Mouse (Mus musculus): ENCODE measurements around the gene Fam118a.
"Not testable (repeated sequence)": the region's sequence is repeated elsewhere in the genome, so short reads cannot be mapped to it uniquely, and the experiment has no call there.

Gene Fam118a

DNA sequence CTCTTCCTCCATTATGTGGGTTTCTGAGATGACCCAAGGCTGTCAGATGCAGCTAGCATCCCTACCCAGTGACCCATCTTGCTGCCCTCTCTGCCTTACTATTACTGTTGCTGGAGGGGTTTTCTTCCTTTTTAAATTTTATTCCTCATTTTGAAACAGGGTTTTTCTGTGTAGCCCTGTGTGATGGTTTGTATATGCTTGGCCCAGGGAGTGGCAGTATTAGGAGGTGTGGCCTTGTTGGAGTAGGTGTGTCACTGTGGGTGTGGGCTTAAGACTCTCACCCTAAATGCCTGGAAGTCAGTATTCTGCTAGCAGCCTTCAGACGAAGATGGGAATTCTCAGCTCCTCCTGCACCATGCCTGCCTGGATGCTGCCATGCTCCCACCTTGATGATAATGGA lies at the start of gene Fam118a:
Gene Fam118a (plus strand): TSS at position 301 of the 400 bp plus-strand sequence.
- not testable (repeated sequence) for DNase-seq

DNA sequence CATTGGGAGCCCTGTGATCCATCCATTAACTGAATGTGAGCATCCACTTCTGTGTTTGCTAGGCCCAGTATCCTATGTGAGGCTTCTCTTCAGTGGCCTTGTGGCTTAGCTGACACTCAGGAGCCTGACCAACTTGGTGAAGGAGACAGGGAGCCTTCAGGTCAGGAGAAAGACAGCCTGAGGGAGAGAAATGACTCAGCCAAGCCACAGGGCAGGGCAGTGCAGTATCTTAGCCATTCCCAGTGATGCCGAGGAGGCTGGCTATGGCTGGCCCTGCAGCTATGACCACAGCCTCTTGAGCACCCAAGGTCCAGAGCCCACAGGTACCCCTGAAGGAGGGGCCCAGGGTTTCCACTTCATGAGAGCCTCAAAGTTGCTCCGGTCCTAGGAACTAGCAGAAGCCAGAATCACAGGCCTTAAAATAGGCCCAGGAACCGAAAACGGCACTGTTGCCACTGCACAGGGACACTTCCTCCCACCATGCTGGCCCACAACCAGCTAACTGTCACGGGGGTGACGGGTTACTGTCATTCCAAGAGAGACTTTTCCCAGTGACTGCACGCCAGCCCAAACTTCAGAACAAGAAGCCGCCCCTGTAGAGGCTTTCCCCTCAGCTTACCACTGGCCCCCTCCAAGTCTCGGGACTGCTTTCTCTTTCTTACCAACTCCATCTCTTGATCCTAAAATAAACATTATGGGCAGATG lies 47.0 kb upstream of the Fam118a start:
- no peak for DNase-seq

DNA sequence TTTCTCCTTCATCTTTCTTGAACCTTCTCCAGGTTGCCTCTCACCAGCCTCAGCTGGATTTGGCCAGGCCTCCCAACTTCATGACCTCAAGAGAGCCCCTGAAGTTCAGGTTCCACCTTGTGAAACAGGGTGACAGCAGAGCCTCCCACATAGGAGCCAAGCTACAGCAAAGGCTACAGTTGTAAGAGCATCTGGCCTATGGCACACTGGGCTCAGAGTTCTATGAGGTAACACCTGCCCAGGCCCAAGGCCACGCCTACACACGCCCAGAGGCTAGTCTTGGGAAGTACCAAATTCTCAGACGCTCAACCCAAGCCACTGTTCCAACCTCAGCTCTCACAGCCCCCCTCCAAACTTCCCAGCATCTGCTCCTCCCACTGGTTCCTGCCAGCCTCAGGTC lies 45.9 kb upstream of the Fam118a start:
- no peak for DNase-seq

DNA sequence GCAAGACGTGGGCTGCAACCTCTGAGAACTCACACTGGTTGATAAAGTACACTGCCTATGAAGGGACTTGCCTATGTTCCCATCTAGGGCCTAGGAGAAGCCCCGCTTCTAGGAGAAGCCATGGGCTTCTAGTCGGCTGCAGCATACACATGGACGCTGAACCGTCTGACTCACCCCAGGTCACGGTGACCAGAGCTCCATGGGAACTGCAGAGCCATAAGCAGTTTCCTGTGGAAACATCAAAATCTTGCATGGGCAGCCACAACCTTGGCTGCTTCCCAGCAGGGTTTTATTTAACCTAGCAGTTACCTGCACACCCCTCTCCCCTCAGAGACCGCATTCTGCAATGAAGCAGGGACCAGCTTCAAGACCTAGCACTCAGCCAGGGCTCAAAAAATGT lies 45.0 kb upstream of the Fam118a start:
- DNase-seq = no peak

DNA sequence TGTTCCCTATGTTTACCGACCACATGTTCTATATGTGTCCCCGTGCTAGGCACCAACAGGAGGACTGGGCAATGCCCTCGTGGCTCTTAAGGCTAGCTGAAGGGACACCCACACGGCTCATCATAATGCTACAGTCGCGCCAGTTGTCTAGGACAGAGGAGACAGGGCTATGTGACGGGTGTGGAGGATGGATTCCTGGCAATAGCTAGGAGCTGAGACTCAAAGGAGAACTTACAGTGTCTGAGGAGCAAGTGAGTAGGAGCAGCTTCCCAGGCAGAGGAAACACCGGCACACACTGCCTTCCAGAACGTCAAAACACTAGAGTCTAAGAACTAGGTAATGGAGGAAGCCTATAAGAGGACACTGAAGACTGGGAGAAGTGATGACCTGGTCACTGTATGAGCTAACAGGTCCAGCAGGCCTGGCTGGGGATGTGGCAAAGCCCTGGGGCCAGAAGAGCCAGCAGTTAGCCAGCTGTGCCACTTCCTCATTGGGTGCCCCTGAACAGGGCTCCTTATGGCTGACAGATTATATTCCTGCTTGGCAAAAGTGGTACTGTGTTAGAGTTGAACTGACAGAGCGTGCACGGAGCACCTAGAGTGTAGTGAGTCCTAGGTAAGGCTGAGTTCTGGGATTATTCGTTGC lies 43.1 kb upstream of the Fam118a start:
- DNase-seq = no peak

DNA sequence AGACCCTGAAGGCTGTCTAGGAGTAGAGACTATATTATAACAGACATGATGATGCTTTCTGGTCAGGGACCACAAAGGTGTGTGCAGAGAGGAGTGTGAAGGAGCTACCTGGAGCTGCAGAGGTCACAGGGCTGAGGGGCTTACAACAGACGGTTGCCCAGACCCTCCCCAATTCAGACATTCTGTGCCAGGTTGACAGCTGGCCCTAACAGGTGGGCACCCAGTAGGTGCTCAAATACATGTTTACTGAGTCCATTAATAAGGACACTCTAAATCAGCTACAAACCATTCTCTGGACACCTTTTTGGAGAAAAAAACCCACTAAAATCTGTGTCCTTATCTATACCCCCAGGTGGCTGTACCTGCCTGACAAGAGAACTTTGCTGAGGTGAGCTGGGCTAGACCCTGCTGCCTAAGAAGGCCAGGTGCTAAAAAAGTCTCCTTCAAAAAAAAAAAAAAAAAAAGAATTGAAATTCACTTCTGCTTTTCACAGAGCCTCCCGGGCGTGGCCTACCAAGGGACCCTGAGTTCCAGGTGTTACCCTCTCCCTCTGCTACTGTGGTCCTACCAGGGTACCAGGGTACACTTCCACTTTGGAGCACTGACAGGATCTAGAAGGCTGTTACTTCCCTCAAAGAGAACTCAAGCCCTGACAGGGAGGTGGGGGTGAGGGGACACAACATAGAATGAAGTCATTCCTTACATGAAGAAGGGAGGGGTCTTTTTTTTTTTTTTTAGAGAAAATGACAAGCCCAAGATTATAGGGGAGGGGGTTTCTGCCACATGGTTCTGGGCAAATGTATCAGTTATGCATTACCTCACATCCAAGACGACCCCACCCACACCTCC lies 42.4 kb upstream of the Fam118a start:
- DNase-seq = no peak

DNA sequence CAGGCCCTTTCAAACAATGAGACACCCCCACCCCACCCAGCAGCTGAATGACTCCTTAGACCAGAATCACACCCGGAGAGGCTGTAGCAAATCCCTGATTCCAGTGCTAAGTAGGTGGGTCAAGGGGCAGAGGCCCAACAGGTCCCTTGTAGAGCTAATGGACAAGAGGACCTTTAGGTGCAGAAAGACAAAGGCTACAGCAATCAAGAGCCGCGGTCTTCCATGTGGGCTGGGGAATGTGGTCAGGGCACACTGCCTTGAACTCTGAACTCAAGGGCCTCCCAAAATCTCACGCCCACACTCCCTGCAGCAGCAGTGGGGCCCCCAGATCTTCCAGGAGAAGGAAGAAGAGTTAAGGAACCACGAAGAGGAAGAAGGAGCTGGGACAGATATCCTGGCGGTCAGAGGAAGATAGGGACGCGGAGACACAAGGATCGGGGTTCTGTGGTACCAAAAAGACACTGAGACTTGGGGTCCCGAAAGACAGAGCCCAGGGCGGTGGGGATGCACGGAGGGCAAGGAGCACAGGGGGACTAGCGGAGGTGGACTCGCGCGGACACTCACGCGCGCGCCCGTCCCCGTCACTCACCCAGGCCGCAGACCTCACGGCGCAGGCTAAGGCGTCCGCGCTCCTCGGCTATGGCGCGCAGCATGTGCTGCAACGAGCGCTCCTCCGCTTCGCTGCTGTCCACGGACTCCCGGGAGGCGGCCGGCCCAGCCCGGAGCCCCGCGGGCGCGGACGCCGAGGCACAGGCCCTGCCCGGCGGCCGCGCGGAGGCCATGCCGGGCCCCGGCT lies 41.5 kb upstream of the Fam118a start:
- no peak for DNase-seq

DNA sequence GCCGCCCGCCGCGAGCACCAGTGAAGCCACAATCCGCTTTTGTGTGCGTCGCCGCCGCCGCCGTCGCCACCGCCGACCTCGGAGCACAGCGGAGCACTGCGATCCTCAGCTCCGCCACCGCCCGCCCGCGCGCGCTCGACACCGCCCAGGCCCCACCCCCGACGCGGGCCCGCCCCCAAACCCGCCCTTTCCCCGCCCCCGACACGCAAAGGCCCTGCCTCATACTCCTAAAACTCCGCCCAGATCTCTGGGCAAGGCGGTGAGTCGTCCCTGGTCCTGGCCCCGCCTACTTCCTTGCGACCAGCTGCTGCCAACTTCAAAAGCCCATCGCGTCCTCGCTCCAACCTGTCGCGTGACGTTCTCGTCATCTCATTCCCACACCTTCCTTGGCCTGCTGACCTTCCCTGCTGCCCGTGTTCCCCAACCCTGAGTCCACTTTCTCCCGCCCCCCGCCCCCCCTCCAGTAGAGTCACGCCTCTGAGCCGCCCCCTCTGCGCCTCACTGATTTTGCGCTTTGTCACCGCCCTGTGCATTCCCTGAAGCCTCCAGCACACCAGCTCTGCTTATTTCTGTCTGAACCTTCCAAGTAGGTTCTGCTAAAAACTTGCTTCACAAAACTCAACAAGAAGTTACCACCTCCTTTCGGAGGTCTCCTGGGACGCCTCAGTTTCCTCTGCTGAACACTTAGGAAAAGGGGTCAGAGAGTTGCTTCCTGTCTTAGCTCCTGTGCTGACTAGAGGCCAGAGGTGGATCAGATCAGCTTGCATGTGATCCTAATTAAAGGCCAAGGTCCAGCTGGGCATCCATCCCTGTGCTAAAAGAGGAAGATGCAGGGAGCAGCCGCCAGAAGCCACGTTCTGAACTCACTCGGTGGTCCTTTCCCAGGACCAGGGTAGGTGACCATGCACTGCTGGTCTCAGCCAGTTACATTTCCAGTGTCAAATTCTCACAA lies 40.6 kb upstream of the Fam118a start, which contains the start of gene 5031439G07Rik:
Gene 5031439G07Rik (minus strand): TSS at position 678 of the 952 bp plus-strand sequence.
- DNase-seq = peak; percentile 89 to 94

DNA sequence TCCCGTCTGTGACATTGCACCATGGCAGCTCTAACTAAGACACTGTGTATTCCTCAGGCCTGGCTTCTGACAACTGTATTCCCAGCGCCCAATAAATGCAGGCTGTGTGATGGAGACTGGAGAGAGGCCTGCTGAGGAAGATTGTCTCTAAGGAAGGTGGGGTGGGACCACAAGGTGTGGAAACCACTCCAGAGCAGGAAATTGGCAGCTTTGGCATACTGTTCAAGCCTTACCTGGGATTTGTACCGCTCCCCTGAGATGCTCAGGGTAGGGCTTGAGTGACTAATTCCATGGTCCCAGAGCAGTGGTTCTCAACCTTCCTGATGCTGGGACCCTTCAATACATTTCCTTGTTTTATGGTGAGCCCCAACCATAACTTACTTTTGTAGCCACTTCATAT lies 39.6 kb upstream of the Fam118a start:
- DNase-seq = no peak

DNA sequence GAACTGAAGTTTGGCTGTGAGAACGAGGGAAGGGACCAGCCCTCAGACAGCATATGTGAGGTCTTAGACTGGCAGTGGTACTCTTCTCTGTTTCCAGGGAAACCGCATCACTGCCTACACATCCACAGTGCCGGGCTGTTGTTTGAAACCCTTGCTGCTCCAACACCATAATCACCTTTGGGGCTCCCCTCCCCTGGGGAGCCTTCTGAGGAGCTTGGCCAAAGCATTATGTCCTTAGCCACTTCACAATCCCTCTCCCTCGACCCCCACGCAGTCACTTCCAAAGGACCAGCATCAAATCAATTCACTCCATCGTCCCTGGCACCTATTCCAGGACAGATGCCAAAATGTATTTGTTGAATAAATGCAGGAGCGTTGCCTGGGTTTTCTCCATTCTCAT lies 39.0 kb upstream of the Fam118a start:
- DNase-seq = no peak

DNA sequence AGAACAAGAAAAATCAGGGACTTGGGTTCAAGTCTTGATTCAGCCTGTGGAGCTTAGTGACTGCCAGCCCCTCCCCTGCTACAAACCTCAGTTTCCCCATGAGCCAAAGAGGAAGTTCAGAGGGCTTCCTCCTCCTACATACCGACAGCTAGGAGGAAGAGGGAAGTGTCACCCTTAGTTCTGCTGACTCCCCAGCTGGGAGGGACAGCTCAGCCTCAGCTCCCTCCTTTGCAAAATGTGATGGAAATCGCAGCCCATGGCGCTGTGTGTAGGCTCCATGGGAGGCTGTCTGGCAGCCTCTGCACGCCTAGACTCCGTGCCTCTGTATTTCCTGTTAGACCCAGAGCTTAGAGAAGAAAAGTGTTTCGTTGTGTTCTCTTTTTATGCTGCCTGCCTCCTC lies 34.2 kb upstream of the Fam118a start:
- DNase-seq = no peak

DNA sequence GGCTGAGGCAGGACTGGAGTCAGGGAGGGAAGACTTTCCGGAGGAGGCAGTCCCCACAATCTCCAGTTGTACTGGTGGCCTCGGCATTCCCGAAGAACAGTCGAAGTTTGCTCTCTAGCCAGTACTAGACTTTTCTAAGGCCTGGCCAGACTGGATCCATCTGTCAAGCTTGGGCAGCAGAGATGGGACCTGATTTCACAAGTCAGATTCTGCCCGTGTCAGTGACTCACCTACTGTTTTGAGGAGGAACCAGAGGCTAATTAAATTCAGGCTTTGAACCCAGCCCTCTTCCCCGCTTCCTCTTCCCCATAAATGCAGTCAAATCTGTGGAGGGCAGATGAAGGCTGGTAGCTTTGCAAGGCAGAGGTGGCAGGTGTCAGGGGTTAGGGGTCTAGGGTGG lies 33.7 kb upstream of the Fam118a start:
- DNase-seq = no peak

DNA sequence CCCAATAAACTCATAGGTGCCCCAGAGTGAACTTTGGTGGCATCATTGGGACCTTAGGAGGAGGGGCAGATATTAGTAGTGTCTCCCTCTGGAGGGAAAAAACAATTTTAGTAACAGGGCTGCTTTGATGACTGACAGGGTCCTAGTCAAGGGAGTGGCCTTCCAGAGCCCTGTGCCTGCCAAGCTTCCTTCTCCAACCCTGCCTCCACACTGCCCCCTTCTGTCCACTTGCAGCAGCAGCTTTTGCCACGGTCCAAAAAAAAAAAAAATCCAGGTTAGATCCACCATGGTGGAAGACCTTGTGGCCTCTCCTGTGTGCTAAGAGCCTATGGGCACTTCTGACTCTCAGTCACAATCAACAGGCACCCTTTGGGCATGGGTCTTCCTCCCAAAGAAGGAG lies 32.8 kb upstream of the Fam118a start:
- peak; percentile 46 to 52 for DNase-seq

DNA sequence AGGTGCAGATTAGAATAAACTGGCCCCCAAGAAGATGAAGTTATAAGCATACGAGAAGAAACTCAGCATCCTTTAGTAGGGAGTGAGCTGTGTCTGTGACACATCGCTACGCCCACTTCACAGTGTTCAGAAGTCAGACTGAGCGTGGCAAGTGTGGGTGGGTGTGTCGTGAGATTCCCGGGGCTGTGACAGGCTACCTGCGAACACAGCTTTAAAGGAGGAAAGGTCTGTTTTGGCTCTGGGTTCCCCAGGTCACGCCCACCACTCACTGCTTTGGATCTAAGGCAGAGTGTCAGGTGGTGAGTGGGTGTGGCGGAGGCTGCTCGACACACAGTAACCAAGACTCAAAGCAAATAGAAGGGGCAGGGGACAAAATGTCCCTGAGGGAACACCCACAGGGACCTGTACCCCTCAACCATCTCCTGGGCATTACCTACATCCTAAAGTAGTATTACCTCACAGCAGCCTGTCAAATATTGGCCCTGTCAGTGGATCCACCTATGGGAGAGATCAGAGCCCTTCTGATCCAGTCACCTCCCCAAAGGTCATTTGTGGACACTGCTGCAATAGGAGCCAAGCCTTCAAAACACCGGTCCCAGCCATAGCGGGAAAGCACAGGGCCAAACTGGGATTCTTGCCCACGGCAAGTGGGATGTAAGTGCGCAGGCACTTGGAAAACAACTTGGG lies 30.8 kb upstream of the Fam118a start:
- no peak for DNase-seq

DNA sequence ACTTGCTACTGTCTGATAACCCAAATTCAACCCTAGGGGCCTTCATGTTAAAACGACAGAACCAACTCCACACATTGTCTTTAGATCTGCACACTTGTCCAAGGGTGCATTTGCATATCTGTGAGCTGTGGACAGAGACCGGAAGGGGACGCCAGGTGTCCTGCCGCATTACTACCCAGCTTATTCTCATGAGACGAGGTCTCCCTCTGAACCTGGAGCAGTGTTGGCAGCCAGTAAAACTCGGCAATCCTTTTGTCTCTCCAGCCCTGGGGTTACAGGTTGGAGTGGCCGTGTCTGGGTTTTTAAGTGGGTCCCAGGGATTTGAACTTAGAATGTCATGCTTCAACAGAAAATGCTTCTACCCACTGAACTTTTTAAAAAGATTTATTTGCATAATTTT lies 28.8 kb upstream of the Fam118a start:
- no peak for DNase-seq

DNA sequence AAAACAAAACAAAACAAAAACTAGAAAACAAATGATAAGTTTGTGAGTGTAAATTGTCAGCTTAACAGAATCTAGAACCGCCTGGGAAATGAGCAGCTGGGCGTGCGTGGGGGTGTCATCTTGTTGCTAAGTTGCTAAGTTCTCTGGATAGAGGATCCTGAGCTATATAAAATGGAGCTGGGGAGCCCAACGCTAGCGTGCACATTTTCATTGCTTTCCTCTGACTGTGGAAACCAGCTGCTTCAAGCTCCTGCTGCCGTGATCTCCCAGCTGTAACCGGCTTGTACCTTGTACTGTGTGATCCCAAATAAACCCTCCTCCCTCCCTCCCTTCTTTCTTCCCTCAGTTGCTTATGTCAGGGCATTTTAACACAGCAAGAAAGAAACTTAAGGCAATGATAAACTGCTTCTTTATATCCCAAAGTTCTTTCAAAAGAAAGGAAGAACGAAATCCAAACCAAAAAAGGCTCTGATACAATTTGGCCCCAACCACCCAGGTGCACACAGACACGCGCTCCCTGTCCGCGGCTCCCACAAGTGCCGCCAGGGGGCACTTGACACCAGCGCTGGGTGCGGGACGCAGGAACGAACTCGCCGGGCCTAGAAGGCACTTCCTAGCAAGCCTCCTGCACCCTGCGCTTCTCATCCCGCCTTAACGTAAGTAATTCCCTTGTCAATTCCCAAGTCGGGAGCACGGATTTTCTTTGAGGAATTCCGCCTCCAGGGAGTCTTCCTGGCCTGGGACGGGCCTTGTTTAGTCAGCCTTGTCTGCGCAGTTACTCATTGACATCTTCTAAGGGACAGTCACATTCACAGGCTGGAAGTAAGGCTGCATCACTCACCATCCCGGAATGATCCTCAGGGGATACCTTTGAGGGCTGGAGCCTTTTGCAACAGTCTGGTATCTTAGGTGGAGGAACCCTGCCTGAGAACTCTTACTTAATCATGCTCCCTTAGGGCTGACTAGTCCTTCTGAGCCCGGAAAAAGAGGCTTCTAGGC lies 27.5 kb upstream of the Fam118a start:
- peak; percentile 79 to 83 for DNase-seq

DNA sequence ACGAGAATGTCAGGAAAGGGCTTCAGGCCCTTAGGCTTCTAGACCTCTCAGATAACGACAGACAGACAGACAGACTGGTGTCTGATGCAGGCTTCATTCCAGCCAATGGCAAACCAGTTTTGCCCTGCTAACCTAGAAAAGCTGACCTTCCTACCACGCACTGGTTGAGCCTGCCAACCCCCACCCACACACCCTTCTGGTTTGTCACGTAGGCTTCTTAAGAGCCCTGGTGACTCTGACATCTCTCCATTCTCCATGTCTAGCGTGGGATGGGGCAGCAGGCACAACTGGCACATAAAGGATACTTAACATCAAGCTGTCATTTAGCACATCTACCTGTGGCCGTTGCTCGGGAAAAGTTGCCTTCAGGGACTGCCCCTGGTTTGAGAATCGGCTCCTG lies 19.1 kb upstream of the Fam118a start:
- DNase-seq = no peak

DNA sequence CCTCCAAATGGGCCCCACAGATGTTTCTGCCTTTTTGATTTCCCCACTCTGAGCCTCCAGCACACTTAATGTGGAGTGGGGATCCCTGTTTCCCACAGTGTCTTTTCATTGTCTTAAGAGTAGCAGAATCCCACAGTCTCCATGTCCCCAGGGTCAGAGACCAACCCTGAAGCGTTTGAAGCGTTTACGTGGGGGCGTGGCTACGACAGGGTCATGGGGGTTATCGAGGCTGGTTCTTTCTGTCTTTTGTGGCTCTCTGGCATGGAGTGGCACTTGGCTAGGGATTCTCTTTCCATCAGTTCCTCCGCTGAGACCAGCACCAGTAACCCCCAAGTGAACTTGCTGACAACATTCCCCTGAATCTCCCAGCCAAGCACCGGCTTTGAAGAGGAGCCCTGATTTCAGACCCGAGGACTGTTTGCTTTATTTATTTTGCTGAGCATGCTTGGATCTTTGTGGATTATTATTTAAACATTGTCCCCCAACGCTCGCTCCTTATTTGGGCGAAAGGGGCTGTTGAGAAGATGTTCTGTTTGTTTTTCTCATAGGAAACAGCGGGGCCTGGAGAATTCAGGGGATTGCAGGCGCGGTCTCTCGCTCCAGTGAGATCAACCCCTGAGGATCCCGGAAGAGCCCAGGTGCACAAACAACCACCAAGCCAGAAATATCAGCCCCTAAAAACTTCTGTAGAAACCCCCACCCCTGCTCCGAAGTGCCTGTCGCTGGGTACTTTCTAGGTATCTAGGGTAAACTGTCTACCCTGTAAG lies 16.7 kb upstream of the Fam118a start:
- DNase-seq = no peak

DNA sequence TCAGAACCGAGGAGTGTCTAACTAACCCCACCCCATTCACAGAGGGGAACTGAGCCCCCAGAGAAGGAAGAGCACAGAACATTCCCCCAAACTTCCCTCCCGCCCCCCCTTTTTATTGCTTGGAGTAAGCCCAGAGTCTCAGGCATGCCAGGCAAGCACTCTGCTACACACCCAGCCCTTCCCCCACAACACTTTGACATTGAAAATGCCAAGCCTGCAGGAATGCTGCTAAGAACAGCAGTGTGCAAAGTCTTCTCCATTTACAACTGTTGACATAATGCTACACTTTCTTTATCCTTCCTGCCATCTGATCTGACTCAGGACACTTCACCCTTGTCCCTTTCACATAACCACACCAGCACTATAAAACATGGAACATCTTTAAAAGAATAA lies 16.1 kb upstream of the Fam118a start:
- DNase-seq = no peak

Data from thymus, postnatal 36 days (tissue).